Mouse (Mus musculus): ENCODE results near the gene Map4.

DNA sequence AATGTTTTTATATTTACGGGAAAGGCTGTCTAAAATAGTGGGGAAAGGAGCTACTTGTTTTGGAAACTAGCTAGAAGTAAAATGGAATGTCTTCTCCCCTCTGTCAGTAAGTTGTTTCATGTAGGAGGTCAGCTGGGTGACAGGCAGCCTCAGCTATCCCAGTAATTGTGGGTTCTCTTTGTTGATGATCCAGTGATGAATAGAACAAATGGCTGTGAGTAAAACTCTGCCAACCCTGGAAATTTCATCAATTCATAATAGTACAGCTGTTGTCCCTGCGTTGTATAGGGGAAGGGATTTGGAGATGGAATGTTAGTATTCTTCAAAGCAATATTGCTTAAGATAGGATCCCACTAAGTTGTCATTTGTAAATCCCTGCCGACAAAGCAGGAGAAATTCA is 37.9 kb downstream of the Map4 start:
- TF ChIP-seq POLR2A (IDR thresholded peaks at IDR 0.05; ENCODE audit: control insufficient read depth, low read depth, low read length) (no peak), CTCF (IDR thresholded peaks at IDR 0.05; ENCODE audit: control insufficient read depth, insufficient read depth, insufficient replicate concordance, low read depth, low read length) (no peak)

Data from testis, adult 2 months (tissue).